Mouse (Mus musculus): Measurements from ENCODE around the gene Majin. TPM values are rescaled to one million over a fixed set of nuclear protein-coding genes. Genes with fewer than 3 reads are reported as not detected.

Majin gene
- polyA plus RNA-seq, 1 experiment from 2014 or later, result not detected

DNA sequence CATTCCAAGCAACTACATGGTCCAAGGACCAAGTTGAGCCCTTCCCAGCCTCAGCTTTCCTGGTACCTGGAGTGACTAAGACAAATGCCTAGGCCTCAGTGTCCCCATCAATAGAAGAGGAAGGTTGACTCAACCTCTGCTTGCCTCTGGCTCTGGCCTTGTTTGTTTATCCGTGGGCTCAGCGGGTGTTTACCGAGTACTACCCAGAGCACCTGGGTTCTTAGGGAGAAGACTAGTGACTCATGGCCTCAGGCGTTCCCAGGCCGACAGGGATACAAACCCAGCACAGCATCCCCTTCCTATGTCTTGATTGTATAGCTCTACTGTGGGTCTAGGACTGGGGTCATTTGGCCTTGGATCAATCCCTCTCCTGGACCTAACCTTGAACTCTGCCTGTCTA, 59.0 kb downstream of the Majin start:
- H3K9ac ChIP-seq, result peak overlapping the region; percentile 82; the same call in 1 of the 2 replicates
- WGBS, result 88% methylated on average over 5 of the region's 5 CpGs
- H3K4me2 ChIP-seq, result 0 out of 2 replicates have a peak overlapping the region, but pooled peaks have one; percentile 92
- ATAC-seq (replicated peaks; ENCODE audit: low FRiP score), result no peak
- no peaks in the 10 kb centered on the region for H3K27me3 ChIP-seq
- H3K9me3 ChIP-seq (replicated peaks), result no peaks in the 10 kb centered on the region
- peaks cover 16% of the 10 kb centered on the region for H3K4me1 ChIP-seq
- peaks cover 42% of the 10 kb centered on the region for H3K36me3 ChIP-seq
- H3K27ac ChIP-seq, result no peak overlapping the region
- H3K4me3 ChIP-seq (replicated peaks), result peak overlapping the region; percentile 79; the same call in 1 of the 2 replicates

DNA sequence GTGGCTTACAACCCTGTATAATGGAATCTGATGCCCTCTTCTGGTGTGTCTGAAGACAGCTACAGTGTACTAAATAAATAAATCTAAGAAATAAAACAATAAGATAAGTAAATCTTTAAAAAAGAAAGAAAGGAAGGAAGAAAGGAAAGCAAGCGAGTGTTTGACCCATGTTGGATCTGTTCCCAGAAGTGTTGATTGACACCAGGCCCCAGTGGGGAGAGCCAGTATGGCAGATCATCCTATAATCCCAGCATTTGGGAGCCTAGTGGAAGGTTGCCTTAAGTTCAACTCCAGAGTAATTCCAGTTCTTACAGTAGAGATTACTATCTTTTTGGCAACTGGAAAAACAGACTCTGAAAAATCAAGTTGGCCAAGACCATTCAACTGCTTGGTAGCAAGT, 61.6 kb downstream of the Majin start:
- Histone ChIP-seq H3K9me3 (replicated peaks) (no peaks in the 10 kb centered on the region), H3K4me2 (no peak overlapping the region), H3K4me3 (replicated peaks) (no peak overlapping the region), H3K4me1 (peaks cover 16% of the 10 kb centered on the region), H3K36me3 (peaks cover 57% of the 10 kb centered on the region), H3K27me3 (no peaks in the 10 kb centered on the region), H3K9ac (no peak overlapping the region), H3K27ac (no peak overlapping the region)
- ATAC-seq (replicated peaks; ENCODE audit: low FRiP score), result no peak
- 62% methylated on average over 1 of the region's 1 CpGs for WGBS

DNA sequence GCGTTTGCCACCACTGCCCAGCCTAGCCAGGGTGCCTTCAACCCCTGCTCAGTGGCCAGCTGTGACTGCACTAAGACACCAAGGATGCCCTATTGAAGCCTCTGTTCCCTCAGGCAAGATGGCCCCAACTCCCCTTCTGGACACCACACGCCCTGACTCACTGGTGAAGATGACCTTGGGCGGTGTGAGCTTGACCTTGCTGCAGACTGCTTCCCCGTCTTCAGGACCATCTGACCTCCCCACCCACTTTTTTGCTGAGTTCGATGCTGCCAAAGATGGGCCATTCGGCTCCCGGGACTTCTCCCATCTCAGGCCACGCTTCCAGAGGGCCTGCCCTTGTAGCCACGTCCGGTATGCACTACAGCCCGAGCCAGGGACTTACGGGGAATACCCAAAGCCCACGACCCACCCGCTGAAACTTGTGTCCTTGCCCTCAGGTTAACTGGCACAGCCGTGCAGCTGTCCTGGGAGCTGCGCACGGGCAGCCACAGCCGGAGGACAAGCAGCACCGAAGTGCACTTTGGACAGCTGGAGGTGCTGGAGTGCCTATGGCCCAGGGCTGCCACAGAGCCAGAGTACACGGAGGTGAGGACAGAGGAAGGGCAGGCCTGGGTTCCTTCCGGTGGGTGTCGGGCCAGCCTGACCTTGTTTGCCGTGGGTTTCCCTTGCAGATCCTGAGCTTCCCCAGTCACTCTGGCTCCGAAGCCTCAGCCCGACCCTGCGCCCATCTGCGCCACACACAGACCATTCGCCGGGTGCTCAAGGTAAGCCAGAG, 63.5 kb downstream of the Majin start:
- 90% methylated on average over 29 of the region's 29 CpGs for WGBS
- no peaks in the 10 kb centered on the region for H3K27me3 ChIP-seq
- H3K9me3 ChIP-seq (replicated peaks), result no peaks in the 10 kb centered on the region
- peaks cover 76% of the 10 kb centered on the region for H3K36me3 ChIP-seq
- H3K4me2 ChIP-seq, result no peak overlapping the region
- H3K4me1 ChIP-seq, result peaks cover 9% of the 10 kb centered on the region
- no peak overlapping the region for H3K27ac ChIP-seq
- ATAC-seq (replicated peaks; ENCODE audit: low FRiP score), result no peak
- no peak overlapping the region for H3K4me3 ChIP-seq (replicated peaks)
- no peak overlapping the region for H3K9ac ChIP-seq

GRCm38 (mm10) chr19:6253021-6253420, 68.8 kb downstream of the Majin start:
- H3K27me3 ChIP-seq, result no peaks in the 10 kb centered on the region
- H3K4me2 ChIP-seq, result no peak overlapping the region
- ATAC-seq (replicated peaks; ENCODE audit: low FRiP score), result no peak
- H3K36me3 ChIP-seq, result peaks cover 90% of the 10 kb centered on the region
- H3K4me3 ChIP-seq (replicated peaks), result no peak overlapping the region
- no peak overlapping the region for H3K27ac ChIP-seq
- H3K9me3 ChIP-seq (replicated peaks), result no peaks in the 10 kb centered on the region
- no peak overlapping the region for H3K9ac ChIP-seq
- WGBS, result 90% methylated on average over 4 of the region's 4 CpGs
- no peaks in the 10 kb centered on the region for H3K4me1 ChIP-seq

DNA sequence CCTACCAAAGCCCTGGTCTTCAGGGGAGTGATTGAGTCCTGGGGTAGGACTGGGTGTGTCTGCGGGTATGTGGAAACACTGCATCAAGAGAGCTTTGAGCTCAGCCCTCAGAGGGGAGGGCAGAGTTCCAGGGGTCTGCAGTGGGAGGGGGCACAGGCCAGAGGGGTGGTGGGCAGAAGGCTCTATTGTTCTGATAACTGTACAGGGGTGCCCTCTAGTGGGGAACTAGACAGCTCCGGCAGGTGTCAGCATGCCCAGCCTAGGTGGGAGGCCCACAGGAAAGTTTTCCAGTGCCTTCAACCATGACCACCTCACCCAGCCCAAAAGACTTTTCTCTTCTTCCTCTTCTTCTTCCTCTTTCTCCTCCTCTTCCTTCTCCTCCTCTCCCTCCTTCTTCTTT, 76.2 kb downstream of the Majin start:
- no peak overlapping the region for H3K4me2 ChIP-seq
- no peak overlapping the region for H3K4me3 ChIP-seq (replicated peaks)
- no peak overlapping the region for H3K9ac ChIP-seq
- H3K27me3 ChIP-seq, result no peaks in the 10 kb centered on the region
- H3K36me3 ChIP-seq, result peaks cover 69% of the 10 kb centered on the region
- ATAC-seq (replicated peaks; ENCODE audit: low FRiP score), result no peak
- H3K9me3 ChIP-seq (replicated peaks), result no peaks in the 10 kb centered on the region
- 59% methylated on average over 2 of the region's 2 CpGs for WGBS
- H3K4me1 ChIP-seq, result peaks cover 21% of the 10 kb centered on the region
- H3K27ac ChIP-seq, result no peak overlapping the region

GRCm38 (mm10) chr19:6260946-6261345, 76.8 kb downstream of the Majin start:
- Histone ChIP-seq H3K36me3 (peaks cover 64% of the 10 kb centered on the region), H3K9ac (no peak overlapping the region), H3K4me2 (no peak overlapping the region), H3K27me3 (no peaks in the 10 kb centered on the region), H3K4me3 (replicated peaks) (no peak overlapping the region), H3K27ac (no peak overlapping the region), H3K9me3 (replicated peaks) (no peaks in the 10 kb centered on the region), H3K4me1 (peaks cover 21% of the 10 kb centered on the region)
- no peak for ATAC-seq (replicated peaks; ENCODE audit: low FRiP score)
- 83% methylated on average over 4 of the region's 4 CpGs for WGBS

DNA sequence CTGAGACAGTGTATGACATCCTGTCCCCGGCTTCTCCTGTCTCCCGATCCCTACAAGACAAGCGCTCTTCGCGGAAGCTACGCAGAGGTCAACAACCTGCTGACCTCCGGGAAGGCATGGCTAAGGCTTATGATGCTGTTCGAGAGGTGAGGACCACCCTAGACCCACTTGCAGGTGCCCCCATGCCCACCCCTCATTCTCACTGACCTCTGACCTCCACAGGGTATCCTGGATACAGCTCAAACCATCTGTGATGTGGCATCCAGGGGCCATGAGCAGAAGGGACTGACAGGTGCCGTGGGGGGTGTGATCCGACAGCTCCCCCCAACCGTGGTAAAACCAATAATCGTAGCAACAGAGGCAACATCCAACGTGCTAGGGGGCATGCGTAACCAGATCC, 77.2 kb downstream of the Majin start:
- Histone ChIP-seq H3K9ac (no peak overlapping the region), H3K36me3 (peaks cover 60% of the 10 kb centered on the region), H3K4me2 (no peak overlapping the region), H3K4me1 (peaks cover 21% of the 10 kb centered on the region), H3K4me3 (replicated peaks) (no peak overlapping the region), H3K27ac (no peak overlapping the region), H3K9me3 (replicated peaks) (no peaks in the 10 kb centered on the region), H3K27me3 (no peaks in the 10 kb centered on the region)
- ATAC-seq (replicated peaks; ENCODE audit: low FRiP score), result 0 out of 2 replicates have a peak, but pooled peaks have one; percentile 23
- 92% methylated on average over 14 of the region's 14 CpGs for WGBS

GRCm38 (mm10) chr19:6262222-6262621, 78.0 kb downstream of the Majin start:
- no peak for ATAC-seq (replicated peaks; ENCODE audit: low FRiP score)
- Histone ChIP-seq H3K9me3 (replicated peaks) (no peaks in the 10 kb centered on the region), H3K4me2 (no peak overlapping the region), H3K27me3 (no peaks in the 10 kb centered on the region), H3K4me1 (peaks cover 21% of the 10 kb centered on the region), H3K36me3 (peaks cover 52% of the 10 kb centered on the region), H3K9ac (no peak overlapping the region), H3K4me3 (replicated peaks) (no peak overlapping the region), H3K27ac (no peak overlapping the region)
- 66% methylated on average over 7 of the region's 7 CpGs for WGBS

- Histone ChIP-seq H3K4me3 (replicated peaks) (peak overlapping the region; percentile 6; the same call in 1 of the 2 replicates), H3K27me3 (no peaks in the 10 kb centered on the region), H3K4me2 (peak overlapping the region; percentile 14; the same call in 1 of the 2 replicates), H3K36me3 (peaks cover 44% of the 10 kb centered on the region), H3K27ac (peak overlapping the region; percentile 66), H3K9me3 (replicated peaks) (no peaks in the 10 kb centered on the region), H3K9ac (no peak overlapping the region), H3K4me1 (peaks cover 22% of the 10 kb centered on the region)
- ATAC-seq (replicated peaks; ENCODE audit: low FRiP score), result 0 out of 2 replicates have a peak, but pooled peaks have one; percentile 33
- 75% methylated on average over 8 of the region's 8 CpGs for WGBS
Observed at GRCm38 (mm10) chr19:6262839-6263433, 78.7 kb downstream of the Majin start.

- no peak for ATAC-seq (replicated peaks; ENCODE audit: low FRiP score)
- Histone ChIP-seq H3K4me2 (no peak overlapping the region), H3K4me3 (replicated peaks) (peak overlapping the region; percentile 6; the same call in 1 of the 2 replicates), H3K27ac (peak overlapping the region; percentile 66), H3K4me1 (peaks cover 28% of the 10 kb centered on the region), H3K9ac (no peak overlapping the region), H3K36me3 (peaks cover 32% of the 10 kb centered on the region), H3K27me3 (no peaks in the 10 kb centered on the region), H3K9me3 (replicated peaks) (no peaks in the 10 kb centered on the region)
- 32% methylated on average over 9 of the region's 9 CpGs for WGBS
Observed at GRCm38 (mm10) chr19:6264200-6264599, 80.0 kb downstream of the Majin start.

- H3K27ac ChIP-seq, result no peak overlapping the region
- no peak overlapping the region for H3K4me2 ChIP-seq
- no peaks in the 10 kb centered on the region for H3K9me3 ChIP-seq (replicated peaks)
- ATAC-seq (replicated peaks; ENCODE audit: low FRiP score), result no peak
- 79% methylated on average over 8 of the region's 8 CpGs for WGBS
- H3K27me3 ChIP-seq, result no peaks in the 10 kb centered on the region
- H3K9ac ChIP-seq, result no peak overlapping the region
- H3K4me1 ChIP-seq, result peaks cover 28% of the 10 kb centered on the region
- H3K36me3 ChIP-seq, result peaks cover 27% of the 10 kb centered on the region
- no peak overlapping the region for H3K4me3 ChIP-seq (replicated peaks)
Observed at GRCm38 (mm10) chr19:6264945-6265344, 80.8 kb downstream of the Majin start.

DNA sequence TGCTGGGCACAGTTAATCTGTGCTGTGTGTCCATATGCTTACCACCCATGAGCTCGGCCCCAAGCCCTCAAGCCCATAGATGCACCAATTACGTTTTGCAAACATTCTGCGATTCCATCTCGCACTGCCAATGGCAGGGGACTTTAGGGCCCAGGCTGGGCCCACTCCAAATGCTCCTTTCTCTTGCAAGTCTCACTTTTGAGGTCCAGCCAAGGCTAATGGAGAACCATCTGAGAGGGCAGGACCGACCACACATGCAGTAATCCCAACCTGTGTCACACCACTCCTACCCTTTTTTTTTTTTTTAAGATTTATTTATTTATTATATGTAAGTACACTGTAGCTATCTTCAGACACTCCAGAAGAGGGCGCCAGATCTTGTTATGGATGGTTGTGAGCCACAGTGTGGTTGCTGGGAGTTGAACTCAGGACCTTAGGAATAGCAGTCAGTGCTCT, 81.6 kb downstream of the Majin start:
- no peak overlapping the region for H3K27ac ChIP-seq
- peaks cover 28% of the 10 kb centered on the region for H3K4me1 ChIP-seq
- H3K9ac ChIP-seq, result no peak overlapping the region
- H3K36me3 ChIP-seq, result peaks cover 19% of the 10 kb centered on the region
- H3K4me3 ChIP-seq (replicated peaks), result no peak overlapping the region
- ATAC-seq (replicated peaks; ENCODE audit: low FRiP score), result no peak
- no peak overlapping the region for H3K4me2 ChIP-seq
- no peaks in the 10 kb centered on the region for H3K27me3 ChIP-seq
- WGBS, result 77% methylated on average over 6 of the region's 6 CpGs
- no peaks in the 10 kb centered on the region for H3K9me3 ChIP-seq (replicated peaks)

Measured in kidney, embryonic 15.5 days (tissue).